Mouse (Mus musculus) adrenal gland, postnatal 4 days (tissue): ENCODE measurements around the gene Tfdp1. TPM values are rescaled to one million over a fixed set of nuclear protein-coding genes. Genes with fewer than 3 reads are reported as not detected.
A peak's percentile ranks its signal among the peaks of the same experiment; 100 is the strongest.
"Not testable (repeated sequence)": the region's sequence is repeated elsewhere in the genome, so short reads cannot be mapped to it uniquely, and the experiment has no call there.

Experiments
- DNase-seq, 2 experiments: peaks; one replicate each; pipeline ENCODE4 v3.0.0; 2021 to 2022; ENCODE audit warnings: low spot score in 2 of 2, mixed read lengths in 2 of 2
- long read RNA-seq, 2 experiments: library from polyadenylated mRNA; stranded (forward); transcript quantifications; one replicate each; pipeline ENCODE4 v2.0.0; 2021
- total RNA-seq, 2 experiments: library from RNA; stranded (reverse); gene quantifications; 2 replicates each; pipeline ENCODE4 v1.2.3; 2021

The Tfdp1 gene
- 10 to 100 TPM; 94.9 to 95.6 TPM for total RNA-seq
- long read RNA-seq, experiment 1, transcript Tfdp1-204 (12 exons, 2,511 nt), result major isoform, 15 of 90 reads
- long read RNA-seq, experiment 1, partial matches to known transcripts, result 2 of 90 reads
- long read RNA-seq, experiment 1, other reads (novel, unspliced or antisense), result 66 of 90 reads
- long read RNA-seq, experiment 2, transcript Tfdp1-201 (11 exons, 1,700 nt), result minor isoform, 12 of 219 reads
- long read RNA-seq, experiment 2, transcript Tfdp1-203 (11 exons, 2,421 nt), result minor isoform, 10 of 219 reads
- long read RNA-seq, experiment 2, transcript Tfdp1-204 (12 exons, 2,511 nt), result major isoform, 36 of 219 reads
- long read RNA-seq, experiment 2, partial matches to known transcripts, result 7 of 219 reads
- long read RNA-seq, experiment 2, other reads (novel, unspliced or antisense), result 154 of 219 reads

DNA sequence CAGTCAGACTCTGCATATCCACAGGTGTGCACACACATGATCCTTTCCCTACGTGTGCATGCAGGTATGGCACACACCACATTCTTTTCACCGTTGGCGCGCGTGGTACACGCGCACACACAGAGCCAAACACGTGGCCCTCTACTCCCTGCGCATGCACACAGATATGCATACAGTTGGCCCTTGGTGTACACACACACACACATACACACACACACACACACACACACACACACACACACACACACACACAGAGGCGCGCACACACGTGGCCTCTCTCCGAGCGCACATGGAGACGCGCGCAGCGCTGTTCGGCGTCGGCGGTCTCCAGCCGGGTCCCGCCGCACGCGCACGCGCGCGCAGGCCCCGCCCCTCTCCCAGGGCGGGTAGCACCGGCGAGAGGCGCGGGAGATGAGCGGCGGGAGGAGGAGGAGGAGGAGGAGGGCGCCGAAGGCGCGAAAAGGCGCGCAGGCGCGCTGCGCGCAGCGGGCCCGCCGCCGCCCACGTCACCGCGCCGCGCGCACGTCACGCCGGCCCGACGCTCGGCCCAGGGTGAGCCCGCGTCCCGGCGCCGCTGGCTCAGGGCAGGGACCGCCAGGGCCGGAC lies at the start of gene Tfdp1:
Gene Tfdp1 (plus strand): TSS at position 497 of the 606 bp plus-strand sequence.
- DNase-seq, result peak; percentile 43 to 61

DNA sequence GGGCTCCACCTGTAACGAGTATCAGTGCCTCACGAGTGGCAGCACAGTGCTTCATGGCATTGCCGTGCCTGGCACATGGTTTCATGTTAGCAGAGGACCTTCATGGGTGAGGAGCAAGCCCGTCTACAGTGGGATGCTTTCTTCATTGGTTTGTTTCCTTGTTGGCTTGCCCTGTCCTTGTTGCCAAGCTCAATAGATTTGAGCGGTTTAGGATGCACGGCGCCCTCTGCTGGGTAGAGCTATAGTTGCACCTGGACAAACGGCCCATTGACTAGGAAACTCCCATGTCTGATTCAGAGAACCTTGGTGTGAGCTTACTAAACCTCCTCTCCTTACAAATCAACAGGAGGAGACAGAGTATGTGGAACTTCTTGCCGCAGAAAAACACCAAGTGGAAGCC lies 46.2 kb upstream of the Tfdp1 start:
- peak; percentile 50 to 72 for DNase-seq

- no peak for DNase-seq
Measured at GRCm38 (mm10) chr8:13293677-13294470, 44.7 kb upstream of the Tfdp1 start.

DNA sequence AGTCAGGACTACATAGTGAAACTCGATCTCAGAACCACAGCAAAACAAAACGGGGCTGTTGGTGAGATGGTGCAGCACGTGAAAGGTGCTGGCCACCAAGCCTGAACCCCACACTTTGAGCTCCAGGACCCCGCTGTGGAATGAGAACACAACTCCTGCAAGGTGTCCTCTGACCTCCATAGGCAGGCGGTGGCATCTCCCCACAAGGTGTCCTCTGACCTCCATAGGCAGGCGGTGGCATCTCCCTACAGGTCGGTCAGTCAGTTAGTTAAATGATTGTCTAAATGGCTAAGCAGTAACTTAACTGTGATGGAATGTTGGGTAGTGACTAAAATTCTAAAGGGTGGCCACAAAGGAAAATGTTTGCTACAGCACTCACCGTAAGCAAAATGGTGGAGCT lies 39.0 kb upstream of the Tfdp1 start:
- DNase-seq, result no peak

GRCm38 (mm10) chr8:13301036-13301435 lies 37.5 kb upstream of the Tfdp1 start:
- DNase-seq, result no peak

- no peak for DNase-seq
Measured at GRCm38 (mm10) chr8:13305459-13305858, 33.1 kb upstream of the Tfdp1 start.

DNA sequence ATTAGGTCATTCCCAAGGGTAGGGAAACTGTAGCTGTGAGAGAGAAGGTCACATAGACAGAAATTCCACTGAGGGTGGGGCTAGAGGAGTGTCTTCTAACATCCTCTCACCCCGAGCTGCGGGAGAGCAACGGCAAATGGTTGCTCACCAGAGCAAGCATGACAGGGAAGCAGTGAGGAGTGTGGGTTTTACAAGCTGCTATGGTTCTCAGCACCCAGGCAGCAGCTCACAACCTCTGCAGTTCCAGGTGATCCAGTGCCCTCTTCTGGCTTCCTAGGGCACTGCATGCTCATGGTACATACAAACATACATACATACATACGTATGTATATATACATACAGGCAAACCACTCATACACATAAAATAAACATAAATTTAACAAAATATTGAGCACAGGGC lies 32.7 kb upstream of the Tfdp1 start:
- DNase-seq, result no peak

GRCm38 (mm10) chr8:13306309-13306909 lies 32.1 kb upstream of the Tfdp1 start:
- DNase-seq, result no peak

- no peak for DNase-seq
Measured at GRCm38 (mm10) chr8:13306916-13307315, 31.6 kb upstream of the Tfdp1 start.

- no peak for DNase-seq
Measured at GRCm38 (mm10) chr8:13314922-13315321, 23.6 kb upstream of the Tfdp1 start.

GRCm38 (mm10) chr8:13316671-13317070 lies 21.9 kb upstream of the Tfdp1 start:
- DNase-seq, result no peak

GRCm38 (mm10) chr8:13326598-13326997 lies 12.0 kb upstream of the Tfdp1 start:
- no peak for DNase-seq

DNA sequence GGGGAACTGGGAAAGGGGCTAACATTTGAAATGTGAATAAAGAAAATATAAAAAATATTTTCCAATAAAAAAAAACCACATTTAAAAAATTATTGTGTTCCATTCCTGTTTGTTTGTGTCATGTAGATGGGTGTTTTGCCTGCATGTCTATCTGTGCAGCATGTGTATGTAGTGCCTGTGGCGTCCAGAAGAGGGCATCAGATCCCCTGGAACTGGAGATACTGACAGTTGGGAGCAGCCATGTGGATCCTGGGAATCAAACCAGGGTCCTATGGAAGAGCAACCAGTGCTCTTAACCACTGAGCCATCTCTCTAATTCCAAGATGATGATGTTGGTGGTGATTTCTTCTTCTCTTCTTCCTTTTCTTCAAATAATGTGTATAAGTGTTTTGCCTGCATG lies 3.9 kb upstream of the Tfdp1 start:
- no peak for DNase-seq

- DNase-seq, result not testable (repeated sequence)
Measured at GRCm38 (mm10) chr8:13337245-13337644, 1.3 kb upstream of the Tfdp1 start.

DNA sequence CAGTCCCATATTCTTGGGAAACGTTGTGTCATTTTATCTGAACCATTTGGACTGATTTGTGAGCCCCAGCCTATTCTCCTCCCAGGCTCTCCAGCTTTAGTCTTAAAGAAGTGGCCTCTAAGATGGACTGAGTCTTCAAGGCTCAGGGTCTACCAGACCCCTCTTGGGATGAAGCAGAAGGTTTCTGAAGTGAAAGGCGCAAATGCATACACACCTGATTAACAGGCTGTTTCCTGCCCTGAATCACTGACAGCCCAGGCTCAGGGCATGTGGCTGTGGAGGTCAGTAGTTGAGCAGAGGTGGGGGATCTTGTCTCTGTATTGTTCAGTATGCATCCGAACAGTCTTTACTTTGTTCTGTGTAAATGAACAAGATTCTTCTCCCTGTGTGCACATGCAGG lies 873 bp upstream of the Tfdp1 start:
- DNase-seq, result no peak

GRCm38 (mm10) chr8:13338901-13339645 lies 522 bp downstream of the Tfdp1 start:
- peak in 1 of 2 experiments; percentile 13 for DNase-seq

DNA sequence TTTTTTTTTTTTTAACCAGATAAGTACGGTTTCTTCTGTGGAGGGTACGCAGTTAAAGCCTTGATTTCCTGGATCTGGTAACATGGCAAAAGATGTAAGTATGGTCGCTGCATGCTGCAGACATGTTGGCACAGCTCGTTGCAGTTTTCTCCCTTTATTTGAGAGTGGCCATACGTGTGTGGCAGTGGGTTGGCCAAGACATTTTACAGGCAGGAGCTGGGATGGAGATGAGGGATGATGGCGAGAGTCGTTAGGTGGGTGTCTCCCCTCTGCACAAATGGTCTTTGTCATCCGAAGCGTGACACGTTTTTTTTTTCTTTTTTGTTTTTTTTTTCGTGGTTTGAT lies 1.1 kb downstream of the Tfdp1 start:
- no peak for DNase-seq

GRCm38 (mm10) chr8:13340650-13341049 lies 2.1 kb downstream of the Tfdp1 start:
- no peak for DNase-seq

DNA sequence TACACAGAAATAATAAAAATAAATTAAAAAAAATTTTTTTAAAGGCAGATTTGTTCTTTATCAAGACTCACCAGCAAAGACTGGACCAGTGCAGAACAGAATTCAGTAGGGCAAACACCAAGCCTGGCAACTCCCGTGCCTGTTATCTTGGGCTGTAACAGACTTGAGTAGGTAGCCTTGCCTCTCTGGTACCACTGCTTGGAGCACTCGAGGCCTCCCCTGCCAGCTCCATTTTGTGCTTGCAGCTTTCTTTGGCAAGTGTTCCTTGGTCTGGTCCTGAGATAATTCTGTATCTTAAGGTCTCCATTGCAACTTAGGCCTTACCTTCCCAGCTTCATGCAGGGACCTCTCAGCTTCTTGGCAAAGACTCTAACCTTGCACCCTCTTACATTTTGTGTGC lies 3.8 kb downstream of the Tfdp1 start:
- no peak for DNase-seq

- no peak for DNase-seq
Measured at GRCm38 (mm10) chr8:13343134-13343533, 4.6 kb downstream of the Tfdp1 start.

DNA sequence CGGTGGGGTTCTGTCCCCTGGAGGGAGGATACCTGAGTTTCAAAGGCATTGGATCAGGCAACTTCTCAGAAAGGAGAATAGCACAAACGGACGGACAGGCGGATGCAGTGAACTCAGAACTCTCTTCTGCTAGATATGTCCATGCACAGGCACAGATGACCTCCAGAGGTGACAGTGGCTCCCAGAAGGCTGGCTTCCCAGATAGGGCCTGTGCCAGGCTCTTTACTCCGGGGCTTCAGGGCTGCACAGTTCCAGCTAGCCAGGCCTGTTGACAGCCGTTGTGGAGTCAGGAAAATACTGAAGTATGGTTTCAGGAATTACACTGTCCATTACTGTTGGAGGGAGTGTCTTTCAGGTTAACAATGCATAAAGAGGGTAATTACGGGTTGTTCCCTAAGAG lies 11.5 kb downstream of the Tfdp1 start:
- no peak for DNase-seq
